In genomic region chr11:119939073-119939710, GRCm38 (mm10) we compare ENCODE assay signal across 13 mouse cellular contexts. TPM values are rescaled to one million over a fixed set of nuclear protein-coding genes. Genes with fewer than 3 reads are reported as not detected.
DNase-seq lines count a peak whose midpoint lies in the region; ATAC-seq and TF ChIP-seq lines count a peak whose summit lies in the region.
"Had no signal": no experiment of that assay in that cellular context is flagged by ENCODE, and none has a peak within 500 bp of the region (broad histone marks: within the 10 kb centered on the region; RNA-seq: fewer than 3 reads in every experiment).

No protein-coding gene starts in this region.

- peak overlapping the region; percentile 93 for H3K27ac ChIP-seq in left cerebral cortex, adult 2 months
- peak overlapping the region; percentile 93 for H3K27ac ChIP-seq in forebrain, embryonic 15.5 days (replicated peaks)
- peak overlapping the region; percentile 92 for H3K27ac ChIP-seq in kidney, postnatal 0 days
- H3K27ac ChIP-seq in olfactory bulb, adult 2 months (ENCODE audit: insufficient read depth, low read depth, low read length): peak overlapping the region; percentile 46; the same call in 1 of the 2 replicates
- H3K27ac ChIP-seq: heart, embryonic 15.5 days had no signal

- H3K9ac ChIP-seq in forebrain, embryonic 15.5 days (replicated peaks): no peak overlapping the region
- H3K9ac ChIP-seq in kidney, postnatal 0 days (ENCODE audit: low read depth, low read length): peak overlapping the region; percentile 35; the same call in 1 of the 2 replicates
- H3K9ac ChIP-seq: heart, embryonic 15.5 days had no signal

- no peak for DNase-seq in left cerebral cortex, adult 2 months (ENCODE audit: extremely low spot score in 1 of 2, low spot score in 2 of 2)
- no peak for DNase-seq in left cerebral cortex, postnatal 36 days (ENCODE audit: low spot score in 2 of 2)
- DNase-seq in kidney, postnatal 0 days (ENCODE audit: low spot score): no peak
- DNase-seq in lung, postnatal 14 days: no peak
- DNase-seq in gastrocnemius, postnatal 25 days: no peak
- DNase-seq: cerebellum, adult 8-10 months; layer of hippocampus, adult 9-11 months; lung, postnatal 10 days; right cerebral cortex, postnatal 25 days; thymus, postnatal 14 days had no signal

- no peaks in the 10 kb centered on the region for H3K9me3 ChIP-seq in forebrain, embryonic 15.5 days
- no peaks in the 10 kb centered on the region for H3K9me3 ChIP-seq in kidney, postnatal 0 days (replicated peaks; ENCODE audit: low read length)
- H3K9me3 ChIP-seq: heart, embryonic 15.5 days had no signal

- peaks cover 82% of the 10 kb centered on the region for H3K4me1 ChIP-seq in forebrain, embryonic 15.5 days
- H3K4me1 ChIP-seq in kidney, postnatal 0 days (replicated peaks; ENCODE audit: insufficient read depth, low read length): peaks cover 41% of the 10 kb centered on the region
- peaks cover 65% of the 10 kb centered on the region for H3K4me1 ChIP-seq in olfactory bulb, adult 2 months (ENCODE audit: control insufficient read depth, insufficient read depth, low read length)

- intact Hi-C loops in left cerebral cortex, adult 2 months (cut with DNase I): no loop called here
- intact Hi-C loops in left cerebral cortex, postnatal 36 days (cut with DNase I): no loop called here

- peak overlapping the region; percentile 28 for H3K4me3 ChIP-seq in left cerebral cortex, adult 2 months
- no peak overlapping the region for H3K4me3 ChIP-seq in forebrain, embryonic 15.5 days
- no peak overlapping the region for H3K4me3 ChIP-seq in kidney, postnatal 0 days (replicated peaks; ENCODE audit: low read depth, low read length)
- H3K4me3 ChIP-seq in olfactory bulb, adult 2 months (ENCODE audit: insufficient read depth, low read depth, low read length): peak overlapping the region; percentile 6; the same call in 1 of the 2 replicates
- H3K4me3 ChIP-seq: heart, embryonic 15.5 days had no signal

- WGBS in forebrain, embryonic 15.5 days: 52% methylated on average over 8 of the region's 8 CpGs
- 41% methylated on average over 8 of the region's 8 CpGs for WGBS in kidney, postnatal 0 days
- WGBS in olfactory bulb, adult 2 months: 55% methylated on average over 8 of the region's 8 CpGs

- no peak for TF ChIP-seq CTCF in left cerebral cortex, adult 2 months (IDR thresholded peaks at IDR 0.05)
- TF ChIP-seq CTCF in kidney, postnatal 0 days (IDR thresholded peaks at IDR 0.05; ENCODE audit: low read depth): no peak
- TF ChIP-seq CTCF in olfactory bulb, adult 2 months (IDR thresholded peaks at IDR 0.05; ENCODE audit: insufficient read depth, low read depth, low read length): no peak

- TF ChIP-seq POLR2A in olfactory bulb, adult 2 months (IDR thresholded peaks at IDR 0.05; ENCODE audit: insufficient read depth, low read depth, low read length): no peak

- H3K27me3 ChIP-seq in forebrain, embryonic 15.5 days: no peaks in the 10 kb centered on the region
- H3K27me3 ChIP-seq in kidney, postnatal 0 days (ENCODE audit: insufficient read depth, low read length): no peaks in the 10 kb centered on the region

- ATAC-seq in forebrain, embryonic 15.5 days (replicated peaks): no peak
- no peak for ATAC-seq in kidney, postnatal 0 days (replicated peaks; ENCODE audit: low FRiP score, low read depth)

- H3K36me3 ChIP-seq in forebrain, embryonic 15.5 days: no peaks in the 10 kb centered on the region
- no peaks in the 10 kb centered on the region for H3K36me3 ChIP-seq in kidney, postnatal 0 days (ENCODE audit: insufficient read depth, low read length)
- H3K36me3 ChIP-seq: heart, embryonic 15.5 days had no signal

- H3K4me2 ChIP-seq in forebrain, embryonic 15.5 days (replicated peaks): peak overlapping the region; percentile 97
- peak overlapping the region; percentile 25; the same call in 1 of the 2 replicates for H3K4me2 ChIP-seq in kidney, postnatal 0 days (ENCODE audit: low read length)
- H3K4me2 ChIP-seq: heart, embryonic 15.5 days had no signal

RNA-seq across cellular contexts. Expression of gene Baiap2, which starts 3.4 kb away (rescaled TPM):
- total RNA-seq in left cerebral cortex, adult 2 months (2021): 100 to 1,000 TPM; 249 to 287 TPM
- total RNA-seq in left cerebral cortex, postnatal 36 days (2021): 100 to 1,000 TPM; 228 to 303 TPM
- 28.1 and 34.0 TPM in 2 replicates for polyA plus RNA-seq in forebrain, embryonic 15.5 days (2015; fragmentation: Nextera tagmentation; extraction: Ambion mirVana)
- polyA plus RNA-seq in kidney, postnatal 0 days (2015; fragmentation: Nextera tagmentation; extraction: Ambion mirVana): 21.4 and 23.8 TPM in 2 replicates
- not detected in 2 replicates for polyA plus RNA-seq in olfactory bulb, adult 2 months (2012; ENCODE audit: insufficient read depth, insufficient read length, low replicate concordance, missing spikeins)
- total RNA-seq in gastrocnemius, postnatal 25 days (2021): 1 to 10 TPM; 2.2 to 3.4 TPM

RNA-seq across cellular contexts. Expression of gene Chmp6, which starts 26.0 kb away (rescaled TPM):
- 10 to 100 TPM; 37.2 to 43.6 TPM for total RNA-seq in left cerebral cortex, adult 2 months (2021)
- total RNA-seq in left cerebral cortex, postnatal 36 days (2021): 10 to 100 TPM; 43.7 to 45.4 TPM
- 94.2 and 95.7 TPM in 2 replicates for polyA plus RNA-seq in forebrain, embryonic 15.5 days (2015; fragmentation: Nextera tagmentation; extraction: Ambion mirVana)
- polyA plus RNA-seq in kidney, postnatal 0 days (2015; fragmentation: Nextera tagmentation; extraction: Ambion mirVana): 120 and 125 TPM in 2 replicates
- polyA plus RNA-seq in olfactory bulb, adult 2 months (2012; ENCODE audit: insufficient read depth, insufficient read length, low replicate concordance, missing spikeins): not detected in 2 replicates
- total RNA-seq in gastrocnemius, postnatal 25 days (2021): 10 to 100 TPM; 25.6 to 28.2 TPM

Comparison
In these comparisons a context has a peak if more than half of its experiments do, and no peak if none do; other contexts are left out.
1. H3K4me3 ChIP-seq: peak in left cerebral cortex, adult 2 months (single experiment) and olfactory bulb, adult 2 months (single experiment); none in forebrain, embryonic 15.5 days (single experiment) and kidney, postnatal 0 days (single experiment).
2. RNA of gene Baiap2, which starts 3.4 kb away (total RNA-seq): 228 to 303 TPM in left cerebral cortex, postnatal 36 days and 249 to 287 TPM in left cerebral cortex, adult 2 months; 2.2 to 3.4 TPM in gastrocnemius, postnatal 25 days; every median in the first group is over 10 times any median in the second.
3. Peak in every context shown above with its lines, with median percentiles within 50 percentile points of each other: H3K27ac ChIP-seq.